Mouse (Mus musculus) frontal cortex, adult 2 months (tissue): ENCODE measurements at regions not wholly inside any gene's neighbourhood (a gene's known extent, or its start where the extent isn't known, plus 50 kb on each side); places are given as distances from the start of the nearest gene placed in this dataset.

Experiments
- DNase-seq, 2 experiments: peaks; one replicate each; pipeline ENCODE4 v3.0.0; 2022; ENCODE audit warnings: low spot score in 1 of 2; ENCODE audit errors: extremely low spot score in 1 of 2

DNA sequence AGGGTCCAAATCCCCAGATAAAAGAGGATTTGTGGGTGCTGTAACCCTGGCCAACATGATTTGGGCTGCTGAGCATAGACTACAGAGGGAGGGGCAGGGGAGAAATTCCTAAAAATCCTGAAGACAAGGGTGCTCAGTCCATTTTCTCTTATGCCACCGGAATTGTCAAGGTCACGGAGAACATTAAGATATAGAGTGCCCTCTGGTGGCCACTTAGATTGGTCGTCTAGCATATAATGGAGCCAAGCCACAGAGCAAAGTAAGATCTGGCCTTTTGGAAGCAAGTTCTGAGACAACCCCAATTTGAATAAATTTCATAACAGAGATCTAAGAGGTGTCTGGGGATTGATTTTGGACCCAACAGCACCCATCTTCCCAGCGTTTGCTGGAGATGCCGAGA, 250.0 kb downstream of the Prr32 start:
- DNase-seq, result peak in 1 of 2 experiments; percentile 9
